Mouse (Mus musculus) heart, adult 9 months (tissue): ENCODE measurements around the gene Gm8050.
A peak's percentile ranks its signal among the peaks of the same experiment; 100 is the strongest.
"Not testable (repeated sequence)": the region's sequence is repeated elsewhere in the genome, so short reads cannot be mapped to it uniquely, and the experiment has no call there.

Experiments
- DNase-seq, 2 experiments: peaks; one replicate each; pipeline ENCODE4 v3.0.0; 2022; ENCODE audit warnings: low spot score in 2 of 2

Gene Gm8050

DNA sequence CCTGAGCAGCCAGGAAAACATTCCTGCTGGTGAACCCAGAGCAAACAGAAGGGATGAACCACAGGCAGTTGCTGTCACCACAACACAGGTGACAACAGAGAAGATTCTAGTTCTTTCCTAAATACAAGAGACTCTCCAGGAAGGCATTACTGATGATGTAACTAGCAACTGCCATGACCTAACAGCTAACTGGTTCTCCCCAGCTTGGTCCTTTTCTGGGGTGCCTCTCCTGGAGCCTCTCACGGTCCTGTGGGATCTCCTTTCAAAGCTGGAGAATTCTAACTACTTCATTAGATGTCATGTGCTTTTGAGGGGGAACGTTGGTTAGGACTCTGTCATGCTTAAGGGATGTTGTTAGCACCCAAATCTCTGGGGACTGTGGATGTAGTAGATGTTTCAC, at the start of gene Gm8050:
Gm8050 (minus strand) TSS at position 101 of the 400 bp plus-strand sequence.
- DNase-seq, result not testable (repeated sequence)

GRCm38 (mm10) chr14:6757231-6757536, 37.1 kb upstream of the Gm8050 start:
- DNase-seq, result peak in 1 of 2 experiments; percentile 0

DNA sequence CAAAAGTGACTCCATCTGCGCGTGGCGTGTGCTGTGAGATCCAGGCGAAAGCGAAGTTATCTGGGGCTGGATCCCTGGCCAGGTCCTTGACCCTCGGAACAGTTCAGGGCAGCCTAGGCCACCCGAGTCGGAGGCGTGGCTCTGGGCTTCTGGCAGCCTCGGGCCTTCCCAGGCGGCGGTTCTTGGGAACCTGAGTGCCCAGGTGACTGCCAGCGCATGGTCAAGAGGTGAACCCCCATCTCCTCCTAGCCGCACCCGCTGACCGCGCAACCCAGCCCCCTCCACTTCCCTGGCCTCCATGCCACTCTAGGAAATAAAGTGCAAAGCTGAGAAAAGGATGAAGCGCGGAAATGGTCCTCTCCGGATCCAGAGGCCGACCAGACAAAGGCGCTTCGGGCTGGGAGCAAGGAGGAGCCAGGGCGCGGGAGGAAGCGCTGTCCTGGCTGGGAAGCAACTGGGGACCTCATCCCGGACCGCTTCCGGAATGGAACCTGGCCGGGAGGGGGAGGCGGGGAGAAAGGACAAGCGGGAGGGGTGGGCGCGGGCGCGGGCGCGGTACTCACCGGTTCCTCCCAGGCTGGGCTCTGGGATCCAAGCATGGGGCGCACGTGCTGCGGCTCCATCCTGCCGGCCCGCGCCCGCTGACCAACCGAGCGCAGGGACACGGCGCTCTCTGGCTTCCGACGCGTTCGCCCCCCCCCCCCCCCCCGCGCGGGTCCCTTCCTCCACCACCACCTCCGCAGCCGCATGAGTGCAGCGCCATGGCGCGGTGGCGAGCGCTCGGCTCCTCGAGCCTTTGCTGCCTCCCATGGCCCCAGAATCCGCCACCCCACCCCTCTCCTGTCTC, 36.6 kb upstream of the Gm8050 start:
- peak in 1 of 2 experiments; percentile 17 for DNase-seq

DNA sequence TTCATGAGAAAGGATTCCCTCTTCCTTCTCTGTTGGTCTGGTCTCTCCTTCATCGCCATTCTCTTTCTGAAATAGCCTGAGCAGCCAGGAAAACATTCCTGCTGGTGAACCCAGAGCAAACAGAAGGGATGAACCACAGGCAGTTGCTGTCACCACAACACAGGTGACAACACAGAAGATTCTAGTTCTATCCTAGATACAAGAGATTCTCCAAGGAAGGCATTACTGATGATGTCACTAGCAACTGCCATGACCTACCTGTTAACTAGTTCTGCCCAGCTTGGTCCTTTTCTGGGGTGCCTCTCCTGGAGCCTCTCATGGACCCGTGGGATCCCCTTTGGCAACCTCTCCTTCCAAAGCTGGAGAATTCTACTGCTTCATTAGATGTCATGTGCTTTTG, 22.2 kb upstream of the Gm8050 start, which contains the start of gene Gm3636:
Gm3636 (minus strand) TSS at position 101 of the 400 bp plus-strand sequence.
- not testable (repeated sequence) for DNase-seq

- not testable (repeated sequence) for DNase-seq
These were observed 36.0 kb downstream of the Gm8050 start, which contains the start of gene Gm10251 for GRCm38 (mm10) chr14:6684070-6684469. Gene Gm10251, minus strand, starts transcription at chr14:6684170.
